Mouse (Mus musculus) adrenal gland, postnatal 14 days (tissue): ENCODE measurements around the gene Trpm1. TPM values are rescaled to one million over a fixed set of nuclear protein-coding genes. Genes with fewer than 3 reads are reported as not detected.

ENCODE experiments used
- DNase-seq: peaks from one replicate; pipeline ENCODE4 v3.0.0; 2021; ENCODE audit warnings: mixed read lengths
- total RNA-seq: library from RNA; stranded (reverse); gene quantifications from 2 replicates; pipeline ENCODE4 v1.2.3, GENCODE M21; 2021

The Trpm1 gene
- total RNA-seq, 1 experiment from 2014 or later, result not detected

DNA sequence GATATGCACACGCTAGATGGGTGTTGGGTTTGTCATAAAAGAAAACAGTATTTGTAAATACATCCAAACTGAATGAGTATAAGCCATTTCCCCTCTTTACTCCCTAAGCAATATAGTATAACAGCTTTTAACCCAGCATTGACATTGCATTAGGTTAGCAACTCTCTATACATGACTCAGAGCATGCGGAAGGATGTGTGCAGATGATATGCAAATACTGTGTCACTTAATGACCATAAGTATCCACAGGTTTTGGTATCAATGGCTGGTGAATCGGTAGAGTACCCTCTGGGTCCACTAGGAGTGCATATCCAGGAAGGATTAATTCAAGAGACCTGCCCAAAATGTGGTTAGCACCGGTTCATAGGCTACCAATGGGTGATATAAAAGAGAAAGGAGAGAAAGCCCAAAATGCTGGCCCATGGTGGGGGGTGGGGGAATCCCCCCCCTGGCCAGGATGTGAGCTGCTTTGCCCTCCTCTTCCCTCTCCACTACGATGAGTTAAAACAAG, 80.7 kb downstream of the Trpm1 start:
- no peak for DNase-seq

DNA sequence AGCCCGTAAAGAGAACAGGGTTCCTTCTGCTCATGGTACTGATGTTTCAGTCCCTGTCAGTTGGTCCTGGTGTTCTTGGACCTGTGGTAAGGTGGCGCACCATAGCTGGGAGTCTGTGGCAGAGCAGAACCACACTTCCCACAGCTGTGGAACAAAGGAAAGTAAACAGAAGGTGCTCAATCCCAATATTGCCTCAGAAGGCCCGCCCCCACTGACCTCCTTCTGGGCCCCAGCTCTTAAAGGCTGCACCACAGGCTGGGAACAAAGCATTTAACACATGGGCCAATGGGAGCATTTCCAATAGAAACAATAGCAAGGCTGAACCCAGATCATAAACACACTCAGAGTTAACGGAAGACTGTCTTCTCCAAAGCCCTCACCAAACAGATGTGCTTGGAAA, 82.9 kb downstream of the Trpm1 start:
- DNase-seq, result no peak

DNA sequence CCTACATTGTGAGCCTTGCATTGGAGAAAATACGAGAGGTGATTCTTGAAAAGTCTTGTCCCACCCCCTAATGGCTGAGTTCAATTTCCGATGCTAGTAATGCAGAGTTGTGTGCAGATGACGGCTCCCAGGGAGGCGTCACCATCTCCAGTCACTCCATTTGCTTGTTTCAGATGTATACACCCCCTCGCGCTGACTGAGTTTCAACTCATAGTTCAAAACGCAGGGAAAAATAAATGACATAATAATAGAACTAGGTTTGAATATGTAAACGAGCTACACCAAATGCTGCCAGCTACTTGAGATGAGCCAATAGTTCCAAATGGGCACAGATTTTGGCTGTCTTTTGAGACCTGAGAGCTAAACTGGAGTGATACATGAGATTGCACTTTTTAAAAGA, 84.1 kb downstream of the Trpm1 start:
- DNase-seq, result no peak

DNA sequence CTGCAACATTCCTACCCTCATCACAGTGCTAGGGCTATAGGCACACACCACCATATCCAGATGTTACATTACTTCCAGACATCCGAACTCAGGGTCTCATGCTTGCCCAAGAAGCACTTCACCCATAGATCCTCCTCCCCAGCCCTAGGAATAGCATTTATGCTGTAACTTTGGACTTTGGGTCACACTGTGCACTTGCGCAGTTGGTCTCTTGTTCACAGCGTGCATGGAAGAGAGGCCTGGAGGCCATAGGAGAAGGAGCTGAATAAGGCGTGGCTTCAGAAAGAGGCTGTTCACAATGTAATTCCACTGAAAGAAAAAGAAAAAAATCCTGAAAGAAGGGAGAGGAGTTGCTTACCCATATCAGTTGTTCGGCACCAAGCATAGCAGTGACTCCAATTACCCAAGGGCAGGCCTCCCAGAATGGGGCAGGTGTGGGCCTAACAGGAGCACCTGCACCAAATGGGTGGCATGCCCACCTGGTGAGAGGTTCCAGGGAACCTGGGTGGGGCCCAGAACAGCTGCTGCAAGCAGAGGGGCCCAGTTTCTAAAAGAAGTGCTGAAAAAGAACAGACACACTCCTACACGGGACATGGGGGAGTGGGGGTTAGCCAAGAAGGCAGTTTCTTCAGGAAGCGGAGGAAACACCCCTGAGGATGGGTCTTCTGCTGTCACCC, 84.9 kb downstream of the Trpm1 start:
- DNase-seq, result no peak

DNA sequence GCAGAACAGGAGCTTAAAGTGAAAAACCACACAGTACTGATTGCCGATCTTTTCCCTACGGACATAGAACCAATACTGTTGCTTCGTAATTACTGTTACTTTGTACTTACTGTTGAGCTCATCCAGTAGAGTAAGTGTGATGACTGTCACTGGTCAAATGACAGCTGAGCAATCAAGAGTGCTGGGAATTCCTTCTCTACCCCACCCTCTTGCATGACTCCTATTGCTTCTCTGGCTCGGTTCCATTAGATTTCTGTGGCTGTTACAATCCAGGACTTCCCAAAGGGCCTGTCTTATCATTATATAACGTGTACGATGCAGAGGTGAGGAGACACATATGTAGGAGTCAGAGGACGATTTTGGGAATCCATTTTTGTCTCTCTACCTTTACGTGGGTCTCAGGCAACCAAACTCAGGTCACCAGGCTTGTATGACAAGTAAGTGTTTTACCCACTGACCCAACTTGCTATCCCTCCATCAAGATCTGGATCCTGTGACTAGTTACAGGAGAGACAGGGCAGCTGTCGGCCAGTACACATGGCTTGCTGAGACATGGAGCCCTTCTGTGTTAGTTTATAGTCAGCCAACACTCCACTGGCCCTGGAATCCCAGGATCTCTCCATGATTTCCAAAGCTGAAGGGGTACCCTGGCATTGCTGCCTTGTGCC, 85.6 kb downstream of the Trpm1 start:
- no peak for DNase-seq

DNA sequence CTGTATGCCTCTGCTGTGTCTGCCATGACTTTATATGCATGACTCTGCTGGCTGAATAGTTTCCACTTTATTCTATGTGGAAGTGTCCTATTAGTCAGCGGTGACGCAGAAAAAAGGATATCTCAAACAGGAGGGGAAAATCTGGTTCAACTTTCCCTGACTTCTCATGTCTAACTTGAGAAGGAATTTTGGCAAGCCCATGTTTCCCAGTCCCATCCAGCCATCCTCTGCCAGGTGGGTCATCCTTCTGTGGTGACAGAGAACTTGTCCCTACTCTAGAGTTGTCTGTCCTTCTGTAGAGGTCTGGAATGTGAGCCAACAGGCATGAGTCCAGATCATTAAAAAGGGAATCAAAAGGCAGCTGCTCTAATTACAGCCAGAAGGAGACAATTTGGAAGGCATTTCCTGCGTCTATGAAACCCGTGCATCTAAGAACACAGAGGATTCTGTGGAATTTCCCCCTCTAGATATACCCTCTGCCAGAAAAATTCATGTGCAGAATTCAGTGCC, 86.2 kb downstream of the Trpm1 start:
- DNase-seq, result no peak

DNA sequence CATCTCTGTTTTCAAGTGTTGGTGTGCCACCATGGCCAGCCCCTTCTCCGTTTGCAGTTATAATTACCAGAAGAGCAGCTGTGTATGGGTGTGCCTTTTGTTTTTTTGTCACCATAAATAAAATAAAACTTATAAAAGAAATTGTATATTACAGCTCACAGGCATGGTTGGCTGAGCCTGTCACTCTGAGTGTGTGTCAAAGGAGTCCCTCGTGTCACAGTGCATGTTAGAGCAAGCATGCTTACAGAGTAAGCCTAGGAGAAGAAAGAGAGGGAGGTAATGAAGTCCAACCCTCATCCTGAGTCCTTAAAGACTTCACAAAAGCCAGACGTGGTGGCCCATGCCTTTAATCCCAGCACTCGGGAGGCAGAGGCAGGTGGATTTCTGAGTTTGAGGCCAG, 88.8 kb downstream of the Trpm1 start:
- DNase-seq, result no peak

DNA sequence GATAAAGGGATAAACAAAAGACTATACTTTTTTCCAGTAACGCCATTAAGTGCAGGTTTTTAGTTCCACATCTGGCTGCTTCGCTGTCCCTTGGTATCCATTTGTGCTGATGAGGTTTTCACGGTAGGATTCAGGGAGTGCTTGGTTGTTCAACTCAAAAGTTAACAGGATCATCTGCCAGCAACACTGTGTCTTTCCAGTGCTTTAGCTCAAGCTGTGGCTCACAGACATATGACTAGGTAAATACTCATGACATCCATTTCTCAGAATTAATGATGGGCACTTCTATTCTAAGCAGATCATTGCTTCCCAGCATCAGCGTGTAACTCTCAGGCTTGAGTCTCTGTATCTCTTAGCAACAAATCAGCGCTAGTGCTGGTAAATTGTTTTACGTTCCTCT, 90.7 kb downstream of the Trpm1 start:
- no peak for DNase-seq

DNA sequence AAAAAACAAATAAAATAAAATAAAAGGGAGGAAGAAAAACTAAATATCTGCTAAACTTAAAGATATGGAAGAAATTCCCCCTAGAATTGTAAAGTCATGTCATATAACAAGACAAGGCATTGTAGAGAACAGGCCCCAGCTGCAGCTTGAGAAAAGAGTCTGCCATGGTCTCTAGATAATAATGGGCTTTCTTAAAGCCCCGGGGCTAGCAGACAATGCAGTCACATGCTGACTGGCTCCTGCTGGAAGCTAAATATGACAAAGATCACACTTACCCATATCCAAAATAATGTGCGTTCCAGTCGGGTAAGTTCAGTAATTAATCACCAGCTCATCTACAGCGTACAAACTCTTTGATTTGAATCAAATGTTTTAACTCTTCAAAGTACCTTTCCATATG, 93.1 kb downstream of the Trpm1 start:
- DNase-seq, result no peak

DNA sequence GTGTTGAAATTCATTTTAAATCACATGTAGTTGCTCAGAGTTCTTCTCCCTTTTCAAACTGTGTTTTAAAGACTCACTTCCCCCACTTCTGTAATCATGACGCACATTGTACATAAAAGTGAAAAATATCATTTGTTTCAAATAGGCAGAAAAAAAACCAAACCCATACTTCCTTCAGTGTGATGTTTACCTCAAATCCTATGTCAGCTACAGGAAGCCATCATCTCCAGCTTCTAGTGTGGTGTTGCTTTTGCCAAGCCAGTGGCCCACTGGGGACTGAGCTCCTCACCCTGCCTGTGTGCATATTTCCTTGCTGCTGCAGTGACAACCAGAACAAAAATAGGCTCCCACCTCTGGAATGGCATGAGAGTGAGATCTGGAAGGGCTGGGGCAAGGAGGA, 94.7 kb downstream of the Trpm1 start:
- DNase-seq, result no peak

DNA sequence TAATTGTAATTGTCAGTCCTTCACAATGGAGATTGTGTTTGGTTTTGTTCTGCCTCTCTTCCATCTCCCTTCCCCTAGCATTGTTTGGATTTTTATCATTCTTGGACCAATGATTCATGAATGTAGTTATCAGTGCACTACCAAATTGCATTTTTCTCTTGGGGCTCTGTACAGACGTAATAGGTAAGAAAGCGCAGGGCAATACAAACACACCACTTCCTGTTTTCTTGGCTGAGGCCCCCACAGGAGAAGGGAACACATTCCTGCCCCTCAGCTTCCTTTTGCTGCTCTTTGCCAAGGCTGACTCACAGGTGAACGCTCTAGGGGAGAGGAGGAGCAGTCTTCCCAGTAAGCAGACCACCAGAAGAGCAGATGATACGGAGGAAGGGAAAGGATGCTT, 96.1 kb downstream of the Trpm1 start:
- no peak for DNase-seq

DNA sequence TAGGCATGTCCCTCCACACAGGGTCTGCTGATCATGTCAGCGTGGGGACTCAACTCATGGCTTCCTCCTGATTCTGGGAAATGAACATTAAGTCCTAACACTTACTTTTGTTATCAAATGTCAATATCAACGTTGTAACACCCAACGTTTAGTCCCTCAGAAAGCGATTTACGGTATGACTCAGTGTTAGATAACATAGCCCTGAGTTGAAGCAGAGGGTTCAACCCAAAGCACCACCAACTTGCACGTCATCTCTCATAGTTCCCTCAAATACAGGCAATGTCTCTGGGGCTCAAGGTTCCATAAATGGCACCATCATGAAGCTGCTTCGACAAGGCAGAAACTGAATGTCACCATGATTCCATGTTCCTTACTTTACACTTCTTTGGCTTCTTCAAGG, 96.8 kb downstream of the Trpm1 start:
- DNase-seq, result no peak

DNA sequence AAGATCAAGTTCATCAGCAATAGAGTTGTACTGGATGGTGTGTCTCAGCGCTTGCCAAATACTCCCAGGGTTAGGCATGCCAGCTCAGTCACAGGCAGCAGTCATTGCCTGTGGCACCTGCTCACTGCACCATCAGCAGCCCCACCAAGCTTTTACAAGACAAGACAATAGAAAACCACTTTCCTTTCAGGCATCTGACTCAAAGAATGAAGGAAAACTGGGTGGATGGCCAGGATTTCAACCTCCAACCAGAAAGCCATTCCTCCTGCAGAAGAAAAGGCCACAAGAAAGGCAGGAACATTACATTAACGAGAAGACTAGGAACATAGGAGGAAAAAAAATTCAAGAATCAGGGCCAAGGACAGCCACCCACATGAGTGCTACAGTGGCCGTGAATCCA, 100.1 kb downstream of the Trpm1 start:
- DNase-seq, result no peak

DNA sequence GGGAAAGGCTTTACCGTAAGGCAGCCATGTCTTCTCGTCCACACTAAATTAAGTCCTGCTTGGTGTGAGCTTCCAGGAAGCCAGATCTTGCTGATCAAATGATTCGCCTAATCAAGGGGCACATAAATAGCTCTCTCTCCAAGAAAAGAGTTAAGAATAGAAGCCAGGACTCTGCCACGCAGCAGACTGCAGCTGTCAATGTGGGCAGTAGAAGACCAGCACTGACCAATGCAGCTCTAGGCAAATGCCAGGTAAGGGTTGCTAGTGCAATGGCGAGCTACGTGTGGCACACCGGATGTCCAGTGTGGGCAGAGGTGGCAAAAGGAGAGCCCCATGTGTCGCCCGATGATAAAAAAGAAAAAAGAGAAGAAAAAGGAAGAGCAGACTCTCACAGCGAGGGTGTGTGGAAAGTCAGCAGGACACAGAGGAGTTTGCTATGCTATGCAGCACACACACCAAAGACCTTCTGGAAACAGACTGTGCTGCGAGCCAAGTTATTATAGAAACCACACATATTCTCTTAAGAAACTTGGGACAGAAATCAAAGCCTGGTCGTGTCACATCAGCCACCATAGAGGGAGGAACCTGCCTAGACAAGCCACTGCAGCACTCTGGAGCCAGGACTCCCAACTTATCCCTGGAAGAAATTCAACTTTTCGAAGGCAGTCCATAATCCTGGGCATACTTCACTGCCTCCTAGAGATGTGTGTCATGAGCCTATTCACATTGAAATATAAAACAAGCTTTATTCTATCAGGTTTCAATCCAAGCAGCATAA, 112.1 kb downstream of the Trpm1 start:
- no peak for DNase-seq

DNA sequence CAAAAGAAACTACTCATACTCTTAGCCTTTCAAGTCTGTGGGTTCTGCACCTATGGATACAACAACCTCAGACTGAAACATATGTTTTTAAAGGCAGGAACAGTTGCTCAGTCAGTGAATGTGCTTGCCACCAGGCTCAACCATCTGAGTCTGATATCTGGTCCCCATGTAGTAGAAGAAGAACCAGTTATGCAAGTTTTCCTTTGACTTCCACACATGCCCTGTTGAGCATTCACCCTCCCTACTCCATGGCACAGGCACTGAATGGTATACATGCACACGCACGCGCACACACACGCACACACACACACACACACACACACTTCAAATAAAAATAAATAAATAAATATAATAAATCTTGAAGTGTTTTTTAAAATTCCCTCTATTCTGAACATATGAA, 113.0 kb downstream of the Trpm1 start:
- no peak for DNase-seq

DNA sequence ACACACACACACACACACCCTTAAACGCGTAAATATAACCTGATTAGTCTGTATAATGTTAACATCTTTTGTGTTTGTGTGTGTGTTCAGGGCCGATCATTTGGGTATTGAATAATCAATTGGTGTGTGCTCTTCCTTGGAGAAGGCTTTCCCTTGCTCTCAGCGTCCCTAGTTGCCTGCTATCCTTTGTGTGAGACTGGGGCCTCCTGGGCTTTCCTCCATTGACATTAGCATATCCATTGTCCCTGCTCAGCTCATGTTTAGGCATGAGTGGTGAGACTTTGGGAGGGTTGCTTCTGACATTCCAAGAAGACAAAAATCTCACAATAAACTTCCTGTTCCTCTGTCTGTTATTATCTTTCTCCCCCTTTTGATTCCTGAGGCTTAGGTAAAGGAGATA, 118.3 kb downstream of the Trpm1 start:
- DNase-seq, result no peak

DNA sequence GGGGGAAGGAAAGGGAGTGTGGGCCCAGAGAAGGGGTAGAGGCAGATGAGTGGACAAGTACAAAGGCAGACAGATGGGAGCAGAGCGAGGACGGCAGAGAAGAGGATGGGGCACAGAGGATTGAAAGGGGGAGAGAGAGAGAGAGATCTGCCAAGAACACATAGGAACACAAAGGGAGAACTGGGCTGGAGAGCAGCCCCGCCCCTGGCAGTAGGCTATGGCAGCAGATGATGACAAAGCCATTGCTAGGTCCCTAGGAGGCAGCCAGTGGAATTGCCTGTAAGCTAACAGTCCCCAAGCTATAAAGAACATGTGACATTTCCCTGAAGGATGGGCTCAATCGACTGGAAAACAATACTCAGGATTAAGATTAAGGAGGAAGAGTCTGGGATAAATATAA, 121.9 kb downstream of the Trpm1 start:
- no peak for DNase-seq

DNA sequence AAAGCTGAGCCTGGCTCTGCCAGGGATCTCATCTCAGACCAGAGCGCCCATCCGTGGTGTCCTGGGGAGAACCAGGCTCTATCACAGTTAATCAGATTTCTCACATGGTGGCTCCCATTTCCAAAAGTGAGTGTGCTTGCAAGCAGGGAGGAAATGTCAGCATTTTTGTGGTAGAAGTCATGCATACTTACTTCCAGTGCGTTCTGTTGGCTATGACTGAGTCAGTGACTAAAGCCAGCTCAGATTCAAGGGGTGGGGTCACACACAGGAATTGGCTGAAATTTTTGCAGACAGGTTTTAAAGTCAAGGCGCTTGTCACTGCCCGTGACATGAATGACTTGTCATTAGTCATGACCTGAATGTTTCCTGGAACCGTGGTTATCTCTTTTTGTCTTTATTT, 123.3 kb downstream of the Trpm1 start:
- DNase-seq, result peak; percentile 55

DNA sequence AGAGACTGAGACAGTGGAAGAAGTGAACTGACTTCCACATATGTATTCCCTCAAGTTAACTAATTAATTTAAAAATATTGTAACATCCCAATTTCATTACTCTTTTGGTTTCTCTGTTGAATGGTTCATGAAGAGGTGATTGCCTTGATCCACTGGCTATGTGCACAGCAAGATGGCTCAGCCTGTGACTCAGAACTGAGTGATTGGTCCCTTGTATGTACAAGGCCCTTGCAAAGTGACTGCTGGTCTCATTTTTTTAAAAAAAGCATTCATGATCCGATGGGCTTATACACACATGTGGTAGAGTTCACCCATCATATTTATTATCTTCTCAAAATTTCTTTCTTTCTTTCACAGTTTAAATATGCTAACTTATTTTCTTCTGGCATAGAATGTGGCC, 124.9 kb downstream of the Trpm1 start:
- DNase-seq, result no peak

DNA sequence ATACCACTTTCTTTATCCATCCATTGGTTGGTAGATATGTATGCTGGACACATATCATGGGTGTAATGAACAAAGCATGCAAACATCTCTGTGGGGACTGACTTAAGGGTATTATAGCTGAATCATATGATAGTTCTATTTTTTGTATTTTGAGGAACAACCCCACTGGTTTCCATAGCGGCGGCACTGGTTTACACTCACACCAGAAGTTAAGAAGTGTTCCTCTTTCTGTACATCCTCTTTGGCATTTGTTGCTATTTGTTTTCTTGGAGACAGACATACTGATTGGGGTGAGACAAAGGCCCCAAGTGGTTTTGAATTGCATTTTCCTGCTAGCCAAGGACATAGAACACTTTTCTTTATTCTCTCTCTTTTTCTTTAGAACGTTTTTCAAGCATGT, 125.9 kb downstream of the Trpm1 start:
- DNase-seq, result no peak

DNA sequence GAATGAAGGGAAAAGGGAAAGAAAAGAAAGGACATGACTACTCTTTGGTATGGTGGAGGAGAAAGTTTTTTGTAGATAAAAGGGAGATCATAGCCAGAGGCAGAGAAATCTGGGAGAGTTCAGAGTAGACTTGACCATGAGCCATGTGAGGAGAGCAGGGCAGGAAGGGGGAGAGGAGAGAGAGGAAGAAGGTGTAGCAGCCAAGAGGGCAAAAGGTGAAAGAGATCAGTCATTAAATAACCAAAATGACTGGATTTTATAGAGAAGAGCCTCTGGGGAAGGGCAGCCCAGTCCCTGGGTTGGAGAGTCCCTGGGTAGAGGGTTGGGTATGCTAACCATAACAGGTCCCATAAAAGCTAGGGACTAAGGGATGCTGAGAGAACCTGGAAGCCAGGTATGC, 132.9 kb downstream of the Trpm1 start:
- DNase-seq, result no peak

DNA sequence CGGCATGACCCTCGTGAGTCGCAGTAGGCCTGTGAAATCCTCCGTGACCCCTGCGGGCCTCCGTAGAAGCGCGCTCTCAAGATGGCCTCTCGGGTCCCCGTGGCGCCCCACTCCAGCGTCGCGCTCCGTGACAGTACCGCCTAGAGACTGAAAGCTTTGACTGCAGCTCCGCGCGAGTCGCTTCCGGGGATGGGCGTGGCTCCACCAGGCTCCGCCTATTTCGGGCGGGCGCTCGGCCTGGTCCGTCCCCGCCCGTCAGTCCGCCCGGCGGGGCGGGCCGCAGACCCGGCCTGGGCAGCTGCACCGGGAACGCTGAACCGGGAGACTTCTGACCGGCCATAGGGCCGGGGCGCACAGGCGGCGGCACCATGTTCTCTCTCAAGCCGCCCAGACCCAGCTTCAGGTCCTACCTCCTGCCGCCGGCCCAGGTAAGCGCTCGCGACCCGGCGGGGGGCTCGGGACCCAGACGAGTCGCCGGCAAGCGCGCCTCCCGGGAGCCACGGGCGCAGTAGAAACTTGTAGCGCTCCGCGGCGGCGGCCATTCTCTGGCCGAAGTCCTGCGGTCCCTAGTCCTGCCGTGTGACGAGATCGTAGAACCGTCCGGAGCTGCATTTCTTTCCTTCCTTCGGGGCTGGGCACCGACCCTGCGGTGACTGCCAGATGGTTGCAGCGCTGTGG, 133.9 kb downstream of the Trpm1 start, which contains the start of gene Mtmr10:
Gene Mtmr10 (plus strand): TSS at position 240 of the 678 bp plus-strand sequence.
- DNase-seq, result peak; percentile 99

DNA sequence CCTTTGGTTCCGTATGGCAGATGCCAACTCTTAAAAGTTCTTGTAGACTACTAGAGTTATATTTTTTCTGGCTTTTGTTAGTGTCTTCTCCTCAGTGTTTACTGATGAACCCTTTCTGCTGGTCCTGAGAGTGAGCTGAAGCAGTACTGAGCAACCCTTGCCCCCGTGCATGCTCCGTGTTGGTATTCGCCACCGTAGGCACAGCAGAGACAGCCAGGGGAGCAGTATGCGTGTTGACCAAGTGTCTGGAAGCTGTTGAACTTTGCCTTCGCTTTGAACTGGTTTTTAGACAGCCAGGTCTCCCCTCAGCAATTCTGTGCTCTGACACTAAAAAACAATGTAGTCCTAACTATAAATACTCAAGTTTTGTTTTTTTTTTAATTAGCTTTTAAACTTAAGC, 135.8 kb downstream of the Trpm1 start:
- no peak for DNase-seq
